Mouse (Mus musculus): Measurements from ENCODE around the gene Fshr.
"Not testable (repeated sequence)": the region's sequence is repeated elsewhere in the genome, so short reads cannot be mapped to it uniquely, and the experiment has no call there.

Fshr gene

DNA sequence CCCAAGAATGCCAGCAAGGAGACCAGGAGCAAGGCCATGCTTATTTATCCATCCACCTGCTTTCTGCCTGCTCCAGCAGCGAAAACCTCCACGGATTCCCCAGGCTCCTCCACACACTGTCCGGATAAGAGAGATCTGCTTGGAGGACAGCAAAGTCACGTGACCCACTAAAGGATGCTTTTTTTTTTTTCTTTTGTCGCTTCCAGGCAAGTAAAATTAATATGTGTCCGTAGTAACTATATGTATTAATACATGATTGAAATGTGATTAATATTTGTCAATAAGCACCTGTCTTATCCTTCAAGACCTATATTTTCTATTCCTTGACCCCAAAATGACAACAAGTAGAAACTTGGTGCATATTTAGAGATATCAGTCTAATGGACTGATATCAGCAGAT lies at the start of gene Fshr:
Gene Fshr (minus strand): TSS at position 101 of the 400 bp plus-strand sequence.
- DNase-seq (ENCODE audit: low spot score in 2 of 2), result no peak

GRCm38 (mm10) chr17:89202181-89202580 lies 1.7 kb upstream of the Fshr start:
- DNase-seq (ENCODE audit: low spot score in 2 of 2), result no peak

GRCm38 (mm10) chr17:89173545-89173944 lies 26.9 kb downstream of the Fshr start:
- no peak for DNase-seq (ENCODE audit: low spot score in 2 of 2)

GRCm38 (mm10) chr17:89164773-89165172 lies 35.7 kb downstream of the Fshr start:
- no peak for DNase-seq (ENCODE audit: low spot score in 2 of 2)

- DNase-seq (ENCODE audit: low spot score in 2 of 2), result no peak
Observed at GRCm38 (mm10) chr17:89162475-89162874, 38.0 kb downstream of the Fshr start.

DNA sequence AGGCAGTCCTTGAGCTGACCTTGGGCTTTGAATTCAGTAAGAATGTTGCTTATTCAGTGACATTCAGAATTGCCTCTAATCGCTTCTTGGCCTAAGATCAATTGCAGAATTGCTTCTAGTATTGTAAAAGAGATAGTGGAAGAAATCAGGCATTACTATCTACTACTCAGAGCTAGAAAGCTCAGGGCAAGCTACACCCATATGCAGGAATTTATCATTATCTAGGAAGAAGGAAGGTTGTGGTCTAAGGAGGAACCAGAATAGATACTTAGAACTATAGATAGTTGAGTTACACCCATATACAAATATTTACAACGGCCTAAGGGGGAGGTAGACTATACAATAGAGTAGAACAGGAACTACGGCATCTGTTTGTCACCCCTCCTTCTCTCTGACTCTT lies 41.1 kb downstream of the Fshr start:
- not testable (repeated sequence) for DNase-seq (ENCODE audit: low spot score in 2 of 2)

DNA sequence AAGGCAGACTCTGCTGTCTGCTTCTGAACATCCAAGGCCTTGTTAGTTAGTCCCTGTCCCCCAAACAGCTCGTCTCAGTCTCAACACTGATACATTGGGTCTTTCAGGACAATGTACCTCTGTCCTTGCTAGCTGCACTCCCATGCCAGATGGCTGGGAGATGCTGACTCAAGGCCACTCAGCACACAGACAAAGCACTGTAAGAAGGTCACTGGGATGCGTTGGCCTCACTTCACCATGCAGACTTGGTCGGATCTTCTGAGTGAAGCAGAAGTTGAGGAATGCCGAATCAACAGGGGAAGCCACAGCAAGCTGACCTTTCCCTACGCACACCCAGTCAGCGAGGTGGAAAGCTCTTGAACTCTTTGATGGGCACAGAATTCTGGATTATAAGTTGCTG lies 55.7 kb downstream of the Fshr start:
- DNase-seq (ENCODE audit: low spot score in 2 of 2), result no peak

GRCm38 (mm10) chr17:89120023-89120422 lies 80.5 kb downstream of the Fshr start:
- no peak for DNase-seq (ENCODE audit: low spot score in 2 of 2)

GRCm38 (mm10) chr17:89119250-89119649 lies 81.2 kb downstream of the Fshr start:
- DNase-seq (ENCODE audit: low spot score in 2 of 2), result no peak

DNA sequence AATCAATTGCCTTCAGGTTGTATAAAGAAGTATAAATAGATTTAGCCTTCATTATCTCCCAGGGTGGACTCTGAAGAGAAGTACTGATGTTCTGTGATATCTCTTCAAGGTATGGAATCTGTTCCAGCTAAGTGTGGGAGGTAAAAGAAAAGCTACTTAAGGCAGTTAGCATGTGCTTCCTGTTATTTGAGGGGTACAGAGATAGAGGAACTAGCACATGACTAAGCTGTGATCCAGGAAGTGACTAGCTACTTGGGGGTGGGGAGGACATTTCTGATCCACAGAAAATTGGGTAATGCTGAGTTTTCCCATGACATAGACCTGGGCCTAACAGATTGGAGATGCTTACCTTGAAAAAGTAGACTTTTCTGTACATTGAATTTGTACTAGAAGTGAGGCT lies 86.5 kb downstream of the Fshr start:
- no peak for DNase-seq (ENCODE audit: low spot score in 2 of 2)

- DNase-seq (ENCODE audit: low spot score in 2 of 2), result no peak
Observed at GRCm38 (mm10) chr17:89100719-89101350, 99.6 kb downstream of the Fshr start.

DNA sequence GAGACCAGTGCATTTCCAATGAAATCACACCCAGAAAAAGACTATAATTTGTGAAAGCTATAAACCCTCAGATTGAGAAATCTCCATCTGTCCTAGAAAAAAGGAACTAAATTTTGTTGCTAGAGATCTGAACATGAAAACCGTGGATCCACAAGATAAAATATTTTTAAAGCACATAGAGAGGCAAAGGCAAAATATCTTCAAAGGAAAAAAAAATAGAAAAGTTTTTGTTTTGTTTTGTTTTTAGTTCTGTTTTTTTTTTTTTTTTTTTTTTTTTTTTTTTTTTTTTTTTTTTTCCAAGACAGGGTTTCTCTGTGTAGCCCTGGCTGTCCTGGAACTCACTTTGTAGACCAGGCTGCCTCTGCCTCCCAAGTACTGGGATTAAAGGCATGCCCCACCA lies 100.7 kb downstream of the Fshr start:
- DNase-seq (ENCODE audit: low spot score in 2 of 2), result not testable (repeated sequence)

DNA sequence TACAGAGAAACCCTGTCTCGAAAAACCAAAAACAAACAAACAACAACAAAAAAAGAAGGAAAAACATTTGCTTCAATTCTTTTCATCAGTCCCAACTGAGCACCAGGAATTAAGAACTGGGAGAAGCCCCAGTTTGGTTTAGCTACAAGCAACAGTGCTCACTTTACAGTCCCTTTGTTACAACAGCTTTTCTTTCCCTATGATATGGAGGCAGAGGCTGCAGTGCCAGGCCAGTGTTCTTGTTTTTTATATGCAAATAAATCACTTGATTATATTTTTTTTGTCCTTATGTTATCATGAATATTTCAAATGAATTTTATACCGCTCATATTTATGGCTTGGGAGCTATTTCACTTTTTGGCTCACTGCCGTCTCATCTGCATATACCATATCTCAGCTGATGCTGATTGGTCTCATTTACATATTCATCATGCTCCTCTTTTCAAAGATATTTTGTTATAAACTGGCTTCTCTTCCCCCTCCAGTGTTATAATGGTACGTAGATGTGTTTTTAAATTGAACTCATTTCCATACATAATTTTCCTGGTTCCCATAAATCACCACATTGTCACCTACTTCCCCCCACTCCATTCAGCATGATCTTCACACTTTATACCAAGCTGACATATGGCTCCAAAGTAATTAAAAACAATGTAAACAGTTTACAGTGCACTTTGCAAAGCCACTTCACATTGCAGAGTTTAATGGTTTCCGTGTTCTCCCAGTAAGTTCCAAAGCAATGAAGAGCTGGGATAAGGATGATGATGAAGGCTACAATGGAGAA lies 110.6 kb downstream of the Fshr start:
- no peak for DNase-seq (ENCODE audit: low spot score in 2 of 2)

- DNase-seq (ENCODE audit: low spot score in 2 of 2), result no peak
Observed at GRCm38 (mm10) chr17:89082897-89083296, 117.6 kb downstream of the Fshr start.

GRCm38 (mm10) chr17:89079706-89080105 lies 120.8 kb downstream of the Fshr start:
- no peak for DNase-seq (ENCODE audit: low spot score in 2 of 2)

GRCm38 (mm10) chr17:89064327-89065095 lies 136.0 kb downstream of the Fshr start:
- DNase-seq (ENCODE audit: low spot score in 2 of 2), result no peak

DNA sequence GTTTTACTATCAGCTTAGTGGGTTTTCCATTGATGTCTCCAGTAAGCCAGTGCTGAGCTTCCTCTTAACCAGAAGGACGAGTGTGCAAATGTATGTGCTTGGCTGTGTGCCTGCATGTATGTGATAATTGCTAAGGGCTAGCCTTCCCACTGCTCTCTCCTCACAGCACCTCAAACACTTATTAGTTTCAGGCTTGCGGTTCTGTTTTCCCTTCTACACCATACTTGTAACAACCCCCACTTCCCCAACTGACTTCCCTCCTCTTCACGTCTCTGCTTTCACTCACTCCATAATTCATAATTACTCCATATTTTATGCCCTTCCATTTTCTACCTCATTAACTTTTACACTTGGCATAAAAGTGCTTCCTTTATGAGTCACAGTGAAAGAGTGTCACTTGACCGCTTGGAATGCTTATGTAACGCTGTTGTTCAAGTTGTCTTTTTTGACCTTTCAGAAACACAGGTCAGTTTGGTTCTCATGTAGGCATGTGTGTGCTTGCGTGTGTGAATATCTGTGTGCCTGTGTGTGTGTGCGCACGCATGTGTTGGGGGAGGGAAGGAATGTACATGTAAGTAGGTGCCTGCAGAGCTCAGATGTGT lies 138.0 kb downstream of the Fshr start:
- no peak for DNase-seq (ENCODE audit: low spot score in 2 of 2)

DNA sequence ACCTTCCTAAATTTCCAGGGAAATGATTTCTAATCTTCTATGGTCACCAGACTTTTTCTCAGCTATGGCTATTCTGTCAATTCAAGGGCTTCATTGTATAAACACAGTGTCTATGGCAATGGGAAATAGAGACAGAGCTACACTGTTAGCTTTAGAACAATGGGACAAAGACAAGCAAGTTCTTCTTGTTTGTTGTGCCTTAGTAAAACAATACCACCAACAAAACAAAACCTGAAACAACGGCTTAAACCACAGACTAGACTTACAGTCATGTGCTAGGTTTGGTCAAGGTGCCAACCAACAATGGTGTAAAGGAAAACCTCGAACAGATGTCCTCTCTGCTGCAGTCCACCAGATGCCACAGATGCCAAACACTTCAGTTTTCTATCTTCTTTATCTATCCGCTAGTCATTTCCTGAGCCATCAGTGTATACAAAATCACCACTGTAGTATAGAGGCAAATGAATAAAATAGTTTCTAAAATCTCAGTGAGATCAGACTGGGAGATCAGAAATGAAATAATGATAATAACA lies 149.4 kb downstream of the Fshr start:
- DNase-seq (ENCODE audit: low spot score in 2 of 2), result no peak

DNA sequence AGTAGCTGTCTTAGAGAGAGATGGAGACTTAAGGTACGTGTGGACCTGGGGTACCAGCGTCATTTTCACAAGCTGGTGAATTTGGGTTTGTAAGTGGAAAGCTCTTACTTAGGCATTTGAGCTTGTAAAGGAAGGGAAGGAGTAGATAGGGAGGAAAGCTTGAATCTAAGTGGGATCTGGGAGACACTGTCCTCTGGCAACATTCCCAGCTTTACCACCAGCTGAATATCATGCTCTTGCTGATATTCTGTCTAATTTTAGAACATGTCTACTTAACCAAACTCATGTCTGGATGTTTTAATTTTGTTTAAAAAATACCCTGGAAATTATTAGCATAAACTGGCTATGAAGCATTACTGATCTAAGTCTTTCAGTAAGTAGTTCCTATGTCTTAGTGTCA lies 151.4 kb downstream of the Fshr start:
- no peak for DNase-seq (ENCODE audit: low spot score in 2 of 2)

DNA sequence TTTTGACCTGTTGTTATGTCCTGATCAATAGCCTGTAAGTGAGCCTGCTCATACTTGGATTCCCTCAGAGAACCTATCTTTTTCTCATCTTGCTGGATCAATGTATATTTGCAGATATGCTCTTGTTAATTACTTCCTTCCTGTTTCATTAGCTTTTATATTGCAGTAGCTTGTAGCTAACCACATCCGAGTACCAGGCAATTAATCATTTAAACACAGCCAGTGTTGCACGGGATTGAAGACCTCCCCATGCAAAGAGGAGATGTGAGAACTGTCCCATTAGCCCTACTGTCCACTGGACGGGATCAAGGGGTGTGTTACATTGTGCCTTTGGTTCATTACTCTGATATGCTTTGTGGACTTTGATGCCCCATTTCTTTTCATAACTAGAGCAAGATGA lies 154.5 kb downstream of the Fshr start:
- DNase-seq (ENCODE audit: low spot score in 2 of 2), result no peak

DNA sequence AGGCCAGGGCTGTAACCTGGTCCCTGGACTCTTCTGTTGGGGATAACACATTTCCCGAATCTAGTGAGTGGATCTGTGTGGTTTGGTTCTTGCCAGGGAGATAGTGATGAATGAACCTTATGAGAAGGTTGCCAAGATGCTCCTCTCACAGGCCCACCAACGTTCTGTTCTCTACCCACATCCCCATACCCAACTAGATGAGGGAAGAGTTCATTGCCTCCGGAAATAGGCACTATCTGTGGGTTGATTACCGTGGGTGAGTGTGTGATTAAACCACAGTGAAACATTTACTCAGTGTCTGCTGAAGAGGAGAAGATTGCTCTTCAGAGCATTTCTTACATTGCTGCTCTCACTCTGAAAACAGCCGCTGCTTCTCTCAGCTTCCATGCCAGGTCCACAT lies 163.8 kb downstream of the Fshr start:
- no peak for DNase-seq (ENCODE audit: low spot score in 2 of 2)

- no peak for DNase-seq (ENCODE audit: low spot score in 2 of 2)
Observed at GRCm38 (mm10) chr17:89036049-89036448, 164.4 kb downstream of the Fshr start.

Data from cerebellum, postnatal 4 days (tissue).